Mouse (Mus musculus): Measurements from ENCODE around the gene Stxbp6. TPM values are rescaled to one million over a fixed set of nuclear protein-coding genes. Genes with fewer than 3 reads are reported as not detected.
"Not testable (repeated sequence)": the region's sequence is repeated elsewhere in the genome, so short reads cannot be mapped to it uniquely, and the experiment has no call there.

The Stxbp6 gene
- 11.7 and 18.5 TPM in 2 replicates for polyA plus RNA-seq (2012; rRNA removed)

- DNase-seq (ENCODE audit: low spot score): peak; percentile 34
These were observed at the start of gene Stxbp6 for GRCm38 (mm10) chr12:45074611-45075342. TSS of gene Stxbp6 (minus strand) at chr12:45074709.

GRCm38 (mm10) chr12:45102954-45103353, 28.4 kb upstream of the Stxbp6 start:
- not testable (repeated sequence) for DNase-seq (ENCODE audit: low spot score)

GRCm38 (mm10) chr12:45093732-45094131, 19.2 kb upstream of the Stxbp6 start:
- DNase-seq (ENCODE audit: low spot score): no peak

GRCm38 (mm10) chr12:45092444-45092843, 17.9 kb upstream of the Stxbp6 start:
- no peak for DNase-seq (ENCODE audit: low spot score)

- DNase-seq (ENCODE audit: low spot score): no peak
These were observed 8.6 kb upstream of the Stxbp6 start for GRCm38 (mm10) chr12:45083145-45083475.

GRCm38 (mm10) chr12:45082379-45083144, 8.1 kb upstream of the Stxbp6 start:
- DNase-seq (ENCODE audit: low spot score): no peak

- no peak for DNase-seq (ENCODE audit: low spot score)
These were observed 7.1 kb upstream of the Stxbp6 start for GRCm38 (mm10) chr12:45081617-45082016.

GRCm38 (mm10) chr12:45080753-45081122, 6.2 kb upstream of the Stxbp6 start:
- no peak for DNase-seq (ENCODE audit: low spot score)

GRCm38 (mm10) chr12:45080036-45080752, 5.7 kb upstream of the Stxbp6 start:
- no peak for DNase-seq (ENCODE audit: low spot score)

GRCm38 (mm10) chr12:45075631-45076030, 1.1 kb upstream of the Stxbp6 start:
- no peak for DNase-seq (ENCODE audit: low spot score)

GRCm38 (mm10) chr12:45074042-45074601, 387 bp downstream of the Stxbp6 start:
- peak; percentile 70 for DNase-seq (ENCODE audit: low spot score)

GRCm38 (mm10) chr12:45073331-45074041, 1.0 kb downstream of the Stxbp6 start:
- no peak for DNase-seq (ENCODE audit: low spot score)

- DNase-seq (ENCODE audit: low spot score): no peak
These were observed 2.3 kb downstream of the Stxbp6 start for GRCm38 (mm10) chr12:45072185-45072584.

GRCm38 (mm10) chr12:45070186-45070585, 4.3 kb downstream of the Stxbp6 start:
- no peak for DNase-seq (ENCODE audit: low spot score)

- no peak for DNase-seq (ENCODE audit: low spot score)
These were observed 6.3 kb downstream of the Stxbp6 start for GRCm38 (mm10) chr12:45068145-45068754.

- DNase-seq (ENCODE audit: low spot score): no peak
These were observed 6.8 kb downstream of the Stxbp6 start for GRCm38 (mm10) chr12:45067686-45068085.

GRCm38 (mm10) chr12:45067047-45067685, 7.3 kb downstream of the Stxbp6 start:
- DNase-seq (ENCODE audit: low spot score): no peak

GRCm38 (mm10) chr12:45063606-45064005, 10.9 kb downstream of the Stxbp6 start:
- no peak for DNase-seq (ENCODE audit: low spot score)

GRCm38 (mm10) chr12:45061336-45061735, 13.2 kb downstream of the Stxbp6 start:
- DNase-seq (ENCODE audit: low spot score): no peak

- no peak for DNase-seq (ENCODE audit: low spot score)
These were observed 13.7 kb downstream of the Stxbp6 start for GRCm38 (mm10) chr12:45060804-45061203.

GRCm38 (mm10) chr12:45058007-45058406, 16.5 kb downstream of the Stxbp6 start:
- no peak for DNase-seq (ENCODE audit: low spot score)

All from urinary bladder, adult 2 months (tissue).